Mouse (Mus musculus) Patski (cell line): ENCODE data around the gene Ttc38. TPM values are rescaled to one million over a fixed set of nuclear protein-coding genes. Genes with fewer than 3 reads are reported as not detected.

Experiments
- ATAC-seq: fragments of 100-300 bp; one replicate; pipeline ENCODE4 v1.8.0; 2021
- CTCF ChIA-PET: fragments of 350-600 bp; sonication (Branson Sonifier 250); formaldehyde crosslinking; loops from one replicate; lab custom pipeline; 2022; ENCODE audit warnings: inconsistent platforms; lab: Charles Lee
- POLR2A ChIA-PET: fragments of 350-600 bp; sonication (Branson Sonifier 250); formaldehyde crosslinking; loops from one replicate; lab custom pipeline; 2022; ENCODE audit warnings: antibody characterized with exemption, inconsistent platforms; lab: Charles Lee
- DNase-seq: peaks from one replicate; pipeline ENCODE4 v3.0.0-alpha.2; 2011; ENCODE audit warnings: low read depth, low spot score
- H3K27me3 ChIP-seq: fragments of 371-371 bp; one replicate; pipeline ENCODE4 v1.5.1; 2021
- CTCF ChIP-seq: fragments of 100-300 bp; IDR thresholded peaks from one replicate; pipeline ENCODE4 v1.5.1; 2021
- in situ Hi-C: fragments of 300-500 bp; cut with MboI; formaldehyde crosslinking; loops from 3 replicates; pipeline ENCODE4 v1.11.1; 2018; ENCODE audit warnings: low pct_unique_long_range_greater_than_20kb, mixed read lengths
- polyA plus RNA-seq: library from polyadenylated mRNA; unstranded; gene quantifications from one replicate; pipeline ENCODE4 v1.2.3, GENCODE M21; 2021

Gene Ttc38
- polyA plus RNA-seq, 1 experiment from 2014 or later: 19.4 TPM

DNA sequence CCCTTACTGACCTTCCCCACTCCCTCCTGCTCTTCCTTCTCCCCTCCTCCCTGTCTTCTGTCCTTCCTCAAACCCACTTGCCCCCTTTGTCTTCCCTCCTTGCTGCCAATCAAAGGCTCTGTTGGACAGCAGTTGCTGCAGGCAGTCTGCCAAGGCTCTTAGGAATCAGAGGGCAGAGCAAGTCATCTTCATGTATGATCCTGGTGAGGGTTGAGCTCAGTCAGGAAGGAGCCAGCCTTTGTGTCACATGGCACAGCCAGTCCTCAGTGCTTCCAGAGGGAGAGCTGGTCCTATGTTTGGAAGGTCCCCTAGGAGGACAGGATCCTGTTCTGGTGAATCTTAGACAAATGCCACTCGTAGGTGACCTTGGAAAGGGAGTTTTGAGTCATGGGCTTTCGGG, 29.2 kb upstream of the Ttc38 start:
- H3K27me3 ChIP-seq: no peaks in the 10 kb centered on the region
- TF ChIP-seq CTCF: no peak
- ChIA-PET POLR2A (no interaction called here), CTCF (interaction anchor here (1.1 kb wide), 1 partner anchor 85 kb away, joined by 3 read pairs; no protein-coding TSS in a partner anchor)
- no peak for ATAC-seq
- in situ Hi-C loops: no loop called here
- DNase-seq: no peak

DNA sequence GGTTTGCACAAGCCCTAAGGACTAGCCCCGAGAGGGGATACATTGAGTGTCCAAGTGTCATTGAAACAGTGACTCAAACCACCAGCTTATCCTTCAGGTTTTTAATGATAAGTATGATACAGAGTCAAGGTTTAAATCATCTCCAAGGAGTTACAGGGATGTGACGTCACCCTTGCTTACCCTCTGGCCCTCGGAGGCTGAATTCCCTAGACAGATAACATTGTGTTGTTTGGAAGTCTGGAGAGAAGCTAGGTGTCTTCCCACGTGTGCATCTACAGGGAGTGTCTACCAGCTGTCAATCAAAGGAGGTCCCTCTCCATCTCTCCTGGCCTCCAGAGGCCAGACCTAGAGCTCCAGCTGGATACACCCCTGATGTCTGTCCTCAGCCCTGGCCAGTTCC, 25.2 kb upstream of the Ttc38 start:
- DNase-seq: no peak
- no peak for ATAC-seq
- ChIA-PET CTCF (no interaction called here), POLR2A (no interaction called here)
- H3K27me3 ChIP-seq: no peaks in the 10 kb centered on the region
- no peak for TF ChIP-seq CTCF
- in situ Hi-C loops: no loop called here

DNA sequence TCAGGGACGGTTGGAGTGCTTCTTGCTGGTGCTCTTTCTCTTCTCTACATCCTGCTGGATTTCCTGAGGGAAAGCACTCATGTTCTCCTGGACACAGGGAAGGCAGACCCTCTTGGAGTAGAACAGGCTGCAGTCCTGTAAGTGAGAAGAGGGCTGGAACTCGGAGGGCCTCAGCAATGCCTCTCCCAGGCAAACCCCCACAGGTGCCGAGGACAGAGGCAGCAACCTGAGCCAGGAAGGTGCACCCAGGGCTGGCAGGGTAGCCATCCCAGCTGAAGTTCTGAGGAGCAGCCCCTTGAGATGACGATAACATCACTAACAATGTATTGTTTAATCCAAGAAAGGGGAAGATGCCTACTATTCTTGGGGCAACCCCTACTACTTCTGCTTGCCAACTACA, 24.7 kb upstream of the Ttc38 start:
- ATAC-seq: no peak
- TF ChIP-seq CTCF: no peak
- DNase-seq: no peak
- no peaks in the 10 kb centered on the region for H3K27me3 ChIP-seq
- CTCF ChIA-PET: no interaction called here
- POLR2A ChIA-PET: no interaction called here
- in situ Hi-C loops: no loop called here

- DNase-seq: no peak
- in situ Hi-C loops: no loop called here
- POLR2A ChIA-PET: no interaction called here
- no peak for TF ChIP-seq CTCF
- H3K27me3 ChIP-seq: no peaks in the 10 kb centered on the region
- CTCF ChIA-PET: interaction anchor here (1.2 kb wide), 1 partner anchor 21 kb away, joined by 3 read pairs; no protein-coding TSS in a partner anchor
- no peak for ATAC-seq
Measured at GRCm38 (mm10) chr15:85808031-85808430, 24.1 kb upstream of the Ttc38 start.

DNA sequence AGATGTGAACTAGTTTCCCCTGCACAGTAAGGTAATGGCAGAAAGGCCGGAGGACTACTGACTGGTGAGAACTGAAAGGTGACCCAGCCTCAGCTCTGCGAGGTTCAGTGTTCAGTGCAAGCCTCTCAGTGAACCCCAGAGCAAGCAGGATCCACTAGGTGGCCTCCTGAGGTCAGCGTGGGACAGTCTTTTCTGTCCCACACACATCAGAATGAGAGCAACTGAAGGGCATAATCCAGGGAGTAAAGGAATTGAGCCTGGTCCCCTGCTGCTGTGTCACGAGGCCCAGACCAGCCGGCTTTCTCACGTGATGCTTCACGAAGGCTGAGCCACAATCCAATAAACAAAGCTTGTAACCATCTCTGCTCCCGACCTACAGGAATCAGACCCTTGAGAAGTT, 23.7 kb upstream of the Ttc38 start:
- no peak for DNase-seq
- ChIA-PET CTCF (interaction anchor here (1.2 kb wide), 1 partner anchor 22 kb away, joined by 3 read pairs; no protein-coding TSS in a partner anchor), POLR2A (no interaction called here)
- no peak for TF ChIP-seq CTCF
- no peaks in the 10 kb centered on the region for H3K27me3 ChIP-seq
- ATAC-seq: no peak
- in situ Hi-C loops: no loop called here

DNA sequence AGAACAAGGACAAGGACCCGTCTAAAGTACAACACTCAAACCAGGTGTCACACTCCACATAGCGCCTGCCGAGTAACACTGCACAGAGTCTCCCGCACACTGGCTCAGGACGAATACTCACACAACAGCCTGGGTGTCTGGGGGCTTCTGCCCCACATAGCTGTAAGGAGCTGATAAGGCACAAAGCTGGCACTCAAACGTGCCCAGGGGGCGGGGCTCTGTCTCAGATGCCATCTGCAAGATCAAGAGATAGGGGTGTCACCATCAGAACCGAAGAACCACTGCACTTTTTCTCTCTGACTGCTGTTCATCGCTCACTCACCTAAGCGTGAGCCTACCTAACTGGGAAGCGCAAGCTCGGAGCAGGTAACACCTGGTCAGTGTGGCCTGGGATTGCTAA, 23.0 kb upstream of the Ttc38 start:
- no peak for TF ChIP-seq CTCF
- ChIA-PET CTCF (interaction anchor here (1.2 kb wide), 1 partner anchor 22 kb away, joined by 3 read pairs; no protein-coding TSS in a partner anchor), POLR2A (no interaction called here)
- no peak for DNase-seq
- in situ Hi-C loops: no loop called here
- H3K27me3 ChIP-seq: no peaks in the 10 kb centered on the region
- no peak for ATAC-seq

DNA sequence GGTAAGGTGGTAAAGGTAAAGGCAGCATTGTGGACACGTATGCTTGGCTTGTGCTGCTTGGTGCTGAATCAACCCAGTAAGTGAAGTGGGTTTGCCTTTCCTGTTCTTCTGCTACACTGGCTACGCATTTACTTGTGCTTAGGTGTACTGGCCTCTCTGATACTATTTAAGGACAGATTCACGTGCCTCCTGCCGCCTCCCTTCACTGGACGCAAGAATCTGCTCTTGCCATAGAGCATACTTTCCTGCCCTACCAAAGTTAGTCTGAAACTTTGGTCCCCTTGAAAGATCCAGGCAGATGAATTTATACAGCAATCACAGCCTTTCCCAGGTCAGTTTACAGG, 21.7 kb upstream of the Ttc38 start:
- TF ChIP-seq CTCF: no peak
- ChIA-PET POLR2A (interaction anchor here (1.1 kb wide), 1 partner anchor 126 kb away, joined by 4 read pairs; no protein-coding TSS in a partner anchor), CTCF (no interaction called here)
- no peak for ATAC-seq
- in situ Hi-C loops: no loop called here
- H3K27me3 ChIP-seq: peaks cover 7% of the 10 kb centered on the region
- no peak for DNase-seq

GRCm38 (mm10) chr15:85810806-85811521, 21.1 kb upstream of the Ttc38 start:
- CTCF ChIA-PET: interaction anchor here (0.9 kb wide), 1 partner anchor 83 kb away, joined by 3 read pairs; no protein-coding TSS in a partner anchor
- DNase-seq: no peak
- POLR2A ChIA-PET: interaction anchor here (0.6 to 1.1 kb wide), 2 partner anchors 29 to 127 kb away, joined by 3 to 4 read pairs; no protein-coding TSS in a partner anchor

DNA sequence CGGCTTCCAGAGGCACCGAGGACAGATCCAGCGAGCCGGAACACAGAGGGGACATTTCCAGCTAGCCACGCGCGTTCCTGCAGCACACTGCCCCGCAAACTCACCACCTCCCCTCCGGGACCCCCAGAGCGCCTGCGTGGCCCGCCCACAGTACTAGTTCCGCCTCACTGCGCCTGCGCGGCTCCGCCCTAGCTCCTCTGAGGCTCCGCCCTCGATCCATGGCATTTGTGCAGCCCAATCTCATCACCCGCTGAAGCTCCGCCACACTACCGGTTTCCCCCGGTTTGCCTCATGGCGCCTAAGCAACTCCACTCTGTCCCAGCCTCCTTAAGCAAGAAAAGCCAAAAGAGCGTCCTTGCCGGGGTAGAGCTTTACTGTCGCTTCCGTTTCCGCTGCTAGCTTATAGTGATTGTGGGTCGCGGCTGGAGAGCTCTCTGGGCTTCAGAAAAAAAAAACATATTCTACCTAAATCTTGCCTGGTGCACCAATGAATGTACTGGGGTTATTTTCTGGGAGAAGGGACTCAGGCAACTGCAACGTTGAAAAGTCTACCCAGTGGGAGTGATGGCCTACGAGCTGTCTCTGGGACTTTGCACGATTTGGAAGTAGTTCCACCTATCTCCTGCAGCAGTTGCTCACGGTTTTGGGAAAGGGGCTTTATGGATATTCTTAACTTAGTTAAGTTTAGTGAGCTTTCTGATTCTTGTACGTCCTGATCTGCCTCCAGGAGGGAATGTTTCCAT, 20.4 kb upstream of the Ttc38 start, which contains the start of gene Cdpf1:
Gene Cdpf1, minus strand, starts transcription at position 163 of the 743 bp plus-strand sequence.
- CTCF ChIA-PET: interaction anchor here (0.9 kb wide), 1 partner anchor 83 kb away, joined by 3 read pairs; no protein-coding TSS in a partner anchor
- no peak for TF ChIP-seq CTCF
- ATAC-seq: peak; percentile 82
- in situ Hi-C loops: no loop called here
- peak; percentile 61 for DNase-seq
- POLR2A ChIA-PET: interaction anchor here (0.6 to 1.1 kb wide), 2 partner anchors 21 to 30 kb away, joined by 3 read pairs; partner anchors contain the start of gene Ttc38
- H3K27me3 ChIP-seq: peaks cover 18% of the 10 kb centered on the region

More at GRCm38 (mm10) chr15:85810806-85811521, 21.1 kb upstream of the Ttc38 start:
- ATAC-seq: peak; percentile 72
- peaks cover 11% of the 10 kb centered on the region for H3K27me3 ChIP-seq
- in situ Hi-C loops: no loop called here
- no peak for TF ChIP-seq CTCF

- DNase-seq (no peak), ATAC-seq (no peak)
- peaks cover 21% of the 10 kb centered on the region for H3K27me3 ChIP-seq
- POLR2A ChIA-PET: no interaction called here
- no peak for TF ChIP-seq CTCF
- CTCF ChIA-PET: no interaction called here
- in situ Hi-C loops: no loop called here
Measured at GRCm38 (mm10) chr15:85813428-85813827, 18.7 kb upstream of the Ttc38 start.
